Mouse (Mus musculus): Measurements from ENCODE around the gene Stim1. TPM values are rescaled to one million over a fixed set of nuclear protein-coding genes. Genes with fewer than 3 reads are reported as not detected.
A peak's percentile ranks its signal among the peaks of the same experiment; 100 is the strongest.

The Stim1 gene
- total and polyA plus RNA-seq, 2 experiments = 15.7 to 28.0 TPM

DNA sequence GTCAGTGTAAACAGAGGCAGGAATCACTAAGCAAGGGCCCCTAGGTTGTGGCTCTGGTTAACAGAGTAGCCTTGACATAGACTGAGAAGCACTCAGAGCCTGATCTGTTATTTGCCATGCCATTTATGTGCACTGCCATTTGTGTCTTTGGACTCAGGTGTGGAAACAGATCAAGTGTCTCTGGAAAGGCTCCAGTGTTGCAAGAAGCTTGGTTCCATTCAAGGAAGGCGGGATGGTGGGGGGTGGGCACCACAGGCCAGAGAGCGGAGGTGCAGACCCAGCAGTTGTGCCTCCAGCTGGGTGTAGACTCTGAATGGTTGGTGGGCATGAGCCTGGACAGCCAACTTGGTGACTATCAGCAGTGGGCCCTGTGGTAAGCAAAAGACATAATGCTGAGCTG is 154.4 kb downstream of the Stim1 start:
- H3K4me1 ChIP-seq (ENCODE audit: control insufficient read depth, insufficient read depth, low read length) = no peaks in the 10 kb centered on the region; the same call in 1 of the 2 replicates
- H3K9ac ChIP-seq (ENCODE audit: low read depth, low read length) = no peak overlapping the region
- H3K4me3 ChIP-seq (ENCODE audit: insufficient read depth, low read depth, low read length) = no peak overlapping the region
- no peak overlapping the region for H3K27ac ChIP-seq (replicated peaks; ENCODE audit: insufficient read depth, low read depth, low read length)
- no peaks in the 10 kb centered on the region; the same call in 1 of the 2 replicates for H3K36me3 ChIP-seq (ENCODE audit: control insufficient read depth, insufficient read depth, low read length)
- no peak for TF ChIP-seq CTCF (IDR thresholded peaks at IDR 0.05; ENCODE audit: low read depth, low read length)
- WGBS = 100% methylated on average over 2 of the region's 2 CpGs
- H3K79me2 ChIP-seq (ENCODE audit: control insufficient read depth, insufficient read depth, low read length) = no peaks in the 10 kb centered on the region
- H3K27me3 ChIP-seq (ENCODE audit: control insufficient read depth, insufficient read depth, low read length) = no peaks in the 10 kb centered on the region
- no peak for DNase-seq (ENCODE audit: extremely low read depth, low read depth, low spot score)

DNA sequence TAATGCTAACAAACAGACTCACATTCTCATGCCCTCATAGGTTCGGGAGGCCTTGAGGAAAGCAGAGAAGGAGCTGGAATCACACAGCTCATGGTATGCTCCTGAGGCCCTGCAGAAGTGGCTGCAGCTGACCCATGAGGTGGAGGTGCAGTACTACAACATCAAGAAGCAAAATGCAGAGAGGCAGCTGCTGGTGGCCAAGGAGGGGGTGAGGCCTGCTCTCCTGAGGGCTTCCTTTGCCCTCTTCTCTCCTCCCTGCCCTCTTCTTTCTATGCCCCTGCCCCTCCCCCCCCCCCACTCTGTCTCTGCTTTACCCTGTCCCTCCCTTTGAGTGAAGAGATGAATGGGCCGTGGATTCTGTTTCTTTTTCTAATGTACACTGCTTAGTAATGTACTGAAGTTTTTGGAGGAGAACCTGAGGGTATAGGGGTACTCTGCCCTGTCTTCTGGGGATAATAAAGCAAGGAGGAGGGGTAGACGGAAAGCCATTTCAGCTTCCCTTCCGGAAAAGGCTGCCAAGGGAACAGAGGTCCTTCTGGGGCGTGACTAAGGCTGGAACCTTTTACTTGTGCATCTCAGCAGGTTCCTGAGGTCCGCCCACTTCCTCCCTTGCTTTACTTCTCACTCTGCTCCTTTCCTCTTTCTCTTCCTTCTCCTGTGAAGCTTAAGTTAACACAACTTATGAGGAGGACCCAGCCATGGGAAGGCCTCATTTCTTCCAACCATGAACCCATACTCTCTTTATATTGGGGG is 158.5 kb downstream of the Stim1 start:
- H3K4me3 ChIP-seq (ENCODE audit: insufficient read depth, low read depth, low read length) = no peak overlapping the region
- 75% methylated on average over 6 of the region's 6 CpGs for WGBS
- peaks cover 5% of the 10 kb centered on the region; the same call in 1 of the 2 replicates for H3K36me3 ChIP-seq (ENCODE audit: control insufficient read depth, insufficient read depth, low read length)
- DNase-seq (ENCODE audit: extremely low read depth, low read depth, low spot score) = peak; percentile 27
- no peaks in the 10 kb centered on the region for H3K27me3 ChIP-seq (ENCODE audit: control insufficient read depth, insufficient read depth, low read length)
- H3K9ac ChIP-seq (ENCODE audit: low read depth, low read length) = no peak overlapping the region
- H3K4me1 ChIP-seq (ENCODE audit: control insufficient read depth, insufficient read depth, low read length) = no peaks in the 10 kb centered on the region; the same call in 1 of the 2 replicates
- no peaks in the 10 kb centered on the region for H3K79me2 ChIP-seq (ENCODE audit: control insufficient read depth, insufficient read depth, low read length)
- TF ChIP-seq POLR2A (IDR thresholded peaks at IDR 0.05; ENCODE audit: extremely low read depth, insufficient read depth, low read length) (no peak), CTCF (IDR thresholded peaks at IDR 0.05; ENCODE audit: low read depth, low read length) (no peak)
- H3K27ac ChIP-seq (replicated peaks; ENCODE audit: insufficient read depth, low read depth, low read length) = no peak overlapping the region

DNA sequence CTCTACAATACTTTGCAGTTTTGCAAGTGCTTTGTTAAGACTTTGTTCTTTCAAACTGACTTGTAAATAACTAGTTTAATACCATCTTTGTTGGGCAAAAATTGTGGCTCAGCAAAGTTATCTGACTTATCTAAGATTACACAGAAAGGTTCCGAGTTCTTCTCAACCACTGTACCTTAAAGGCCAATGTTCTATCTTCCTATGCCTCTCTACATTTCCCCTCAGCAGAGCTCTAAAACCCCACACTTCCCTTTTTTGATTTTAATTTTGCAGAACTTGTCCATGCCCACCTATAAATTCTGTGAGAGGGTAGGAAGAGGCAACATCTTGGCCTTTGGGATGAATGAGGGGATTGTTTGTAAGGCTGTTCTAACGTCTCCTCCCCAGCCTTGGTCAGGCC is 166.7 kb downstream of the Stim1 start:
- Histone ChIP-seq H3K79me2 (ENCODE audit: control insufficient read depth, insufficient read depth, low read length) (no peaks in the 10 kb centered on the region), H3K4me3 (ENCODE audit: insufficient read depth, low read depth, low read length) (no peak overlapping the region), H3K9ac (ENCODE audit: low read depth, low read length) (no peak overlapping the region), H3K36me3 (ENCODE audit: control insufficient read depth, insufficient read depth, low read length) (peaks cover 3% of the 10 kb centered on the region), H3K4me1 (ENCODE audit: control insufficient read depth, insufficient read depth, low read length) (no peaks in the 10 kb centered on the region; the same call in 1 of the 2 replicates), H3K27me3 (ENCODE audit: control insufficient read depth, insufficient read depth, low read length) (no peaks in the 10 kb centered on the region), H3K27ac (replicated peaks; ENCODE audit: insufficient read depth, low read depth, low read length) (no peak overlapping the region)
- DNase-seq (ENCODE audit: extremely low read depth, low read depth, low spot score) = no peak
- 77% methylated on average over 2 of the region's 2 CpGs for WGBS
- TF ChIP-seq POLR2A (IDR thresholded peaks at IDR 0.05; ENCODE audit: extremely low read depth, insufficient read depth, low read length) = no peak
- no peak for TF ChIP-seq CTCF (IDR thresholded peaks at IDR 0.05; ENCODE audit: low read depth, low read length)

DNA sequence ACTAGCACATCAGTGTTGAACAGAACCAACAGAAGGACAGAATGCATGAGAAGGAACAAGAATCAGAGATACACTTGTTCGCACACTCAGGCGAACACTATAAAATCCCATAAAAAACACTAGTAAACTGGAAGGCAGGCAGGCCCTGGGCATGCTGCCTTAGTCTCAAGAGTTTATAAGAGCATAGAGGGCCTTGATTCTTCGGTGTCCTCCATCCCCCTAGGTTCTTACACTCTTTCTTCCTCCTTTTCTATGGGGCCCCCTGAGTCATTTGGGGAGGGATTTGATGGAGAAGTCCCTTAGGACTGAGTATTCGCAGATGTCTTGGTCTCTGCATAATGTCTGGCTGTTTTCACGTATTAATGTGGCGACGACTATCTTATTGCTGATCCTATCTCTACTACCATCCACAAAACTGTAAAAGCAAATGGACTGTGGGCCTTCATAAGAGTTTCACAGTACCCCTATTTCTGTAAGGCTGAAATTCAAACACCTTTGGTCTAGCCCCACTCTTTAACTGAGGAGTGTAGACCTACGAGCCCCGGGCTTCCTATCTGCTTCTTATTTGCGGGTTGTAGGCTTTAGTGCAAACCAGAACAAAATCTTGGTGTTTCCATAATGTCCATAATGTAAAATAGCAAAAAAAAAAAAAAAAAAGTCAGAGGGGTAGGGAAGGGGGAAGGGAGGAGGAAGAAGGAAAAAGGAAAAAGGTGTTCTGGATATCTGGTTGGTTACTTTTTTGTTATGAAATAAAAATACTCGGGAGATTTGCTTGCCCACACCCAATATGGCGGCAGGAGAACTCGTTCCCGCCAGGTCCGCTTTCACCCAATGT is 173.4 kb downstream of the Stim1 start:
- peak; percentile 13 for DNase-seq (ENCODE audit: extremely low read depth, low read depth, low spot score)
- TF ChIP-seq CTCF (IDR thresholded peaks at IDR 0.05; ENCODE audit: low read depth, low read length) (no peak), POLR2A (IDR thresholded peaks at IDR 0.05; ENCODE audit: extremely low read depth, insufficient read depth, low read length) (no peak)

DNA sequence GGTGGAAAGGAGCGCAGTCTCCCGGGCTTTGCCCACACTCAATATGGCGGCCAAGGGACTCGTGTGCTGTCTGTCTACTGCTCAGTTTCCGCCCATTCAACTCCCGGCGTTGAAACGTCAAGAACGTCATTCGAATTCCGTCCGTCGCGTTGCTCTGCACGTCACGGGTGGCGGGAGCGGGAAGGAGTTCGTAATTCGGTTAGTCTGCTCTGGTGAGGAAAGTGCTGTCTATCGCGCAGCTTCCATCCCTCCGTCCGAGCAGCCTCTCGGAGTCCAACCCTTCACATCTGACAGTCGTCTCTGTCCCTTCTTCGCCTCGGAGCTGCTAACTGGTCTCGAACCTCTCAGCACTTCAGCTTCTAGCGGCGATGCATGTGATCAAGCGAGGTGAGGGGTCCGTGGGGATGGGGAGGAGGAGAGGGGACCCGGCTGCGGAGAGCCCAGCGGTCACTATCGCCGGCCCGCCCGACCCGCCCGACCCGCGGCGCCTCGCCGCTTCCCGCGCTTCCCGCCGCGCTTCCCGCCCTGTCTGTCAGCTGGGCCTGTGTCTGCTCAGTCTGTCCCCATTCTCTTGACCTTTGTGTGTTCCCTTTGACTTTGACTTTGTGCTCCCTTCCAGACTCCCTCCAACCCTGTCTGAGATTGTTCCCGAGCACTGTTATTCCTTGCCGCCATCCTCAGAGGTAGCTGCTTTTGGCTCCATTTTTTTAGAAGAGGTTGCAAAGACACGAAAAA is 174.2 kb downstream of the Stim1 start, which contains the start of gene Rrm1:
TSS of gene Rrm1 (plus strand) at position 39 of the 735 bp plus-strand sequence.
- no peaks in the 10 kb centered on the region for H3K79me2 ChIP-seq (ENCODE audit: control insufficient read depth, insufficient read depth, low read length)
- no peak for TF ChIP-seq POLR2A (IDR thresholded peaks at IDR 0.05; ENCODE audit: extremely low read depth, insufficient read depth, low read length)
- no peak for TF ChIP-seq CTCF (IDR thresholded peaks at IDR 0.05; ENCODE audit: low read depth, low read length)
- H3K36me3 ChIP-seq (ENCODE audit: control insufficient read depth, insufficient read depth, low read length) = peaks cover 3% of the 10 kb centered on the region; the same call in 1 of the 2 replicates
- H3K27ac ChIP-seq (replicated peaks; ENCODE audit: insufficient read depth, low read depth, low read length) = no peak within 1 kb of the TSS
- H3K4me1 ChIP-seq (ENCODE audit: control insufficient read depth, insufficient read depth, low read length) = no peaks in the 10 kb centered on the region
- H3K4me3 ChIP-seq (ENCODE audit: insufficient read depth, low read depth, low read length) = peak within 1 kb of the TSS; percentile 83
- peak within 1 kb of the TSS; percentile 77 for H3K9ac ChIP-seq (ENCODE audit: low read depth, low read length)
- no peaks in the 10 kb centered on the region for H3K27me3 ChIP-seq (ENCODE audit: control insufficient read depth, insufficient read depth, low read length)
- under 1% methylated on average over 56 of the region's 56 CpGs for WGBS
- peak; percentile 94 for DNase-seq (ENCODE audit: extremely low read depth, low read depth, low spot score)

More for the DNA sequence above, 173.4 kb downstream of the Stim1 start:
- no peaks in the 10 kb centered on the region for H3K4me1 ChIP-seq (ENCODE audit: control insufficient read depth, insufficient read depth, low read length)
- no peaks in the 10 kb centered on the region for H3K36me3 ChIP-seq (ENCODE audit: control insufficient read depth, insufficient read depth, low read length)
- H3K9ac ChIP-seq (ENCODE audit: low read depth, low read length) = no peak overlapping the region
- H3K79me2 ChIP-seq (ENCODE audit: control insufficient read depth, insufficient read depth, low read length) = no peaks in the 10 kb centered on the region
- H3K27me3 ChIP-seq (ENCODE audit: control insufficient read depth, insufficient read depth, low read length) = no peaks in the 10 kb centered on the region
- H3K4me3 ChIP-seq (ENCODE audit: insufficient read depth, low read depth, low read length) = no peak overlapping the region
- 55% methylated on average over 15 of the region's 15 CpGs for WGBS
- no peak overlapping the region for H3K27ac ChIP-seq (replicated peaks; ENCODE audit: insufficient read depth, low read depth, low read length)
